Mouse (Mus musculus): ENCODE data around the gene Lpcat1. TPM values are rescaled to one million over a fixed set of nuclear protein-coding genes. Genes with fewer than 3 reads are reported as not detected.
A peak's percentile ranks its signal among the peaks of the same experiment; 100 is the strongest.

Gene Lpcat1
- polyA plus RNA-seq, 1 experiment from 2014 or later: 68.4 TPM

GRCm38 (mm10) chr13:73448723-73449122 is 18.3 kb upstream of the Lpcat1 start:
- Histone ChIP-seq H3K4me1 (no peaks in the 10 kb centered on the region), H3K4me2 (replicated peaks) (no peak overlapping the region), H3K36me3 (no peaks in the 10 kb centered on the region), H3K9me3 (replicated peaks) (no peaks in the 10 kb centered on the region), H3K27me3 (no peaks in the 10 kb centered on the region), H3K27ac (no peak overlapping the region), H3K9ac (no peak overlapping the region), H3K4me3 (no peak overlapping the region)
- no peak for ATAC-seq (ENCODE audit: low FRiP score)
- 95% methylated on average over 3 of the region's 3 CpGs for WGBS

GRCm38 (mm10) chr13:73453503-73454217 is 13.3 kb upstream of the Lpcat1 start:
- no peak overlapping the region for H3K4me2 ChIP-seq (replicated peaks)
- no peaks in the 10 kb centered on the region for H3K27me3 ChIP-seq
- 90% methylated on average over 3 of the region's 3 CpGs for WGBS
- H3K27ac ChIP-seq: no peak overlapping the region
- no peaks in the 10 kb centered on the region for H3K4me1 ChIP-seq
- no peaks in the 10 kb centered on the region for H3K36me3 ChIP-seq
- H3K9me3 ChIP-seq (replicated peaks): no peaks in the 10 kb centered on the region
- no peak overlapping the region for H3K9ac ChIP-seq
- ATAC-seq (ENCODE audit: low FRiP score): no peak
- H3K4me3 ChIP-seq: no peak overlapping the region

- ATAC-seq (ENCODE audit: low FRiP score): no peak
- H3K4me3 ChIP-seq: no peak overlapping the region
- H3K9me3 ChIP-seq (replicated peaks): no peaks in the 10 kb centered on the region
- H3K4me1 ChIP-seq: no peaks in the 10 kb centered on the region
- H3K27me3 ChIP-seq: no peaks in the 10 kb centered on the region
- H3K4me2 ChIP-seq (replicated peaks): no peak overlapping the region
- no peaks in the 10 kb centered on the region for H3K36me3 ChIP-seq
- H3K9ac ChIP-seq: no peak overlapping the region
- H3K27ac ChIP-seq: no peak overlapping the region
- WGBS: 76% methylated on average over 3 of the region's 3 CpGs
Measured at GRCm38 (mm10) chr13:73455328-73455727, 11.7 kb upstream of the Lpcat1 start.

GRCm38 (mm10) chr13:73457301-73457700 is 9.7 kb upstream of the Lpcat1 start:
- Histone ChIP-seq H3K4me3 (no peak overlapping the region), H3K27ac (no peak overlapping the region), H3K36me3 (no peaks in the 10 kb centered on the region), H3K4me1 (no peaks in the 10 kb centered on the region), H3K9ac (no peak overlapping the region), H3K27me3 (no peaks in the 10 kb centered on the region), H3K9me3 (replicated peaks) (no peaks in the 10 kb centered on the region), H3K4me2 (replicated peaks) (no peak overlapping the region)
- ATAC-seq (ENCODE audit: low FRiP score): no peak
- WGBS: 94% methylated on average over 4 of the region's 4 CpGs

- 81% methylated on average over 2 of the region's 2 CpGs for WGBS
Measured at GRCm38 (mm10) chr13:73457741-73458140, 9.3 kb upstream of the Lpcat1 start.

GRCm38 (mm10) chr13:73458719-73459118 is 8.3 kb upstream of the Lpcat1 start:
- ATAC-seq (ENCODE audit: low FRiP score): no peak
- Histone ChIP-seq H3K27me3 (no peaks in the 10 kb centered on the region), H3K4me1 (no peaks in the 10 kb centered on the region), H3K4me2 (replicated peaks) (no peak overlapping the region), H3K27ac (no peak overlapping the region), H3K36me3 (no peaks in the 10 kb centered on the region), H3K9ac (no peak overlapping the region), H3K4me3 (no peak overlapping the region), H3K9me3 (replicated peaks) (no peaks in the 10 kb centered on the region)
- 80% methylated on average over 5 of the region's 5 CpGs for WGBS

More at GRCm38 (mm10) chr13:73457741-73458140, 9.3 kb upstream of the Lpcat1 start:
- Histone ChIP-seq H3K27ac (no peak overlapping the region), H3K36me3 (no peaks in the 10 kb centered on the region), H3K9me3 (replicated peaks) (no peaks in the 10 kb centered on the region), H3K4me2 (replicated peaks) (no peak overlapping the region), H3K9ac (no peak overlapping the region), H3K4me3 (no peak overlapping the region), H3K27me3 (no peaks in the 10 kb centered on the region), H3K4me1 (no peaks in the 10 kb centered on the region)
- ATAC-seq (ENCODE audit: low FRiP score): no peak

- H3K9ac ChIP-seq: no peak overlapping the region
- WGBS: 77% methylated on average over 7 of the region's 7 CpGs
- no peaks in the 10 kb centered on the region for H3K9me3 ChIP-seq (replicated peaks)
- H3K4me1 ChIP-seq: no peaks in the 10 kb centered on the region
- no peaks in the 10 kb centered on the region for H3K27me3 ChIP-seq
- no peak overlapping the region for H3K4me2 ChIP-seq (replicated peaks)
- H3K36me3 ChIP-seq: no peaks in the 10 kb centered on the region
- H3K4me3 ChIP-seq: no peak overlapping the region
- ATAC-seq (ENCODE audit: low FRiP score): no peak
- no peak overlapping the region for H3K27ac ChIP-seq
Measured at GRCm38 (mm10) chr13:73459189-73459850, 7.7 kb upstream of the Lpcat1 start.

- H3K4me3 ChIP-seq: no peak overlapping the region
- no peak overlapping the region for H3K9ac ChIP-seq
- no peaks in the 10 kb centered on the region for H3K9me3 ChIP-seq (replicated peaks)
- ATAC-seq (ENCODE audit: low FRiP score): no peak
- no peak overlapping the region for H3K4me2 ChIP-seq (replicated peaks)
- no peaks in the 10 kb centered on the region for H3K36me3 ChIP-seq
- no peaks in the 10 kb centered on the region for H3K4me1 ChIP-seq
- no peak overlapping the region for H3K27ac ChIP-seq
- H3K27me3 ChIP-seq: no peaks in the 10 kb centered on the region
Measured at GRCm38 (mm10) chr13:73461551-73461950, 5.4 kb upstream of the Lpcat1 start.

GRCm38 (mm10) chr13:73465156-73465555 is 1.8 kb upstream of the Lpcat1 start:
- Histone ChIP-seq H3K36me3 (no peaks in the 10 kb centered on the region), H3K27me3 (no peaks in the 10 kb centered on the region), H3K9me3 (replicated peaks) (no peaks in the 10 kb centered on the region), H3K4me2 (replicated peaks) (no peak overlapping the region), H3K9ac (no peak overlapping the region), H3K4me3 (no peak overlapping the region), H3K27ac (no peak overlapping the region), H3K4me1 (peaks cover 21% of the 10 kb centered on the region)
- no peak for ATAC-seq (ENCODE audit: low FRiP score)
- WGBS: 62% methylated on average over 2 of the region's 2 CpGs

GRCm38 (mm10) chr13:73466411-73466810 is 586 bp upstream of the Lpcat1 start:
- Histone ChIP-seq H3K9ac (no peak overlapping the region), H3K9me3 (replicated peaks) (no peaks in the 10 kb centered on the region), H3K4me2 (replicated peaks) (no peak overlapping the region), H3K36me3 (no peaks in the 10 kb centered on the region), H3K4me1 (peaks cover 24% of the 10 kb centered on the region), H3K27ac (peak overlapping the region; percentile 98; the same call in 1 of the 2 replicates), H3K4me3 (no peak overlapping the region), H3K27me3 (no peaks in the 10 kb centered on the region)
- 96% methylated on average over 3 of the region's 3 CpGs for WGBS
- ATAC-seq (ENCODE audit: low FRiP score): no peak

GRCm38 (mm10) chr13:73467421-73468237 is 632 bp downstream of the Lpcat1 start:
- ATAC-seq (ENCODE audit: low FRiP score): peak; percentile 91
- no peaks in the 10 kb centered on the region for H3K36me3 ChIP-seq
- H3K4me3 ChIP-seq: peak overlapping the region; percentile 83
- H3K9me3 ChIP-seq (replicated peaks): no peaks in the 10 kb centered on the region
- H3K9ac ChIP-seq: peak overlapping the region; percentile 89
- H3K27ac ChIP-seq: peak overlapping the region; percentile 98
- under 1% methylated on average over 52 of the region's 53 CpGs for WGBS
- H3K4me2 ChIP-seq (replicated peaks): peak overlapping the region; percentile 78
- H3K4me1 ChIP-seq: peaks cover 24% of the 10 kb centered on the region
- no peaks in the 10 kb centered on the region for H3K27me3 ChIP-seq

- Histone ChIP-seq H3K36me3 (0 out of 2 replicates have a peak, but pooled peaks cover 2% of the 10 kb centered on the region), H3K4me3 (peak overlapping the region; percentile 83; the same call in 1 of the 2 replicates), H3K9ac (no peak overlapping the region; the same call in 1 of the 2 replicates), H3K27ac (no peak overlapping the region), H3K4me2 (replicated peaks) (peak overlapping the region; percentile 78), H3K4me1 (peaks cover 24% of the 10 kb centered on the region), H3K27me3 (no peaks in the 10 kb centered on the region), H3K9me3 (replicated peaks) (no peaks in the 10 kb centered on the region)
- WGBS: 70% methylated on average over 3 of the region's 3 CpGs
- ATAC-seq (ENCODE audit: low FRiP score): no peak
Measured at GRCm38 (mm10) chr13:73468834-73469233, 1.8 kb downstream of the Lpcat1 start.
